Mouse (Mus musculus): ENCODE measurements around the gene Slc6a2. TPM values are rescaled to one million over a fixed set of nuclear protein-coding genes. Genes with fewer than 3 reads are reported as not detected.
A peak's percentile ranks its signal among the peaks of the same experiment; 100 is the strongest.

Gene Slc6a2
- polyA plus RNA-seq, 1 experiment = 0.13 TPM

DNA sequence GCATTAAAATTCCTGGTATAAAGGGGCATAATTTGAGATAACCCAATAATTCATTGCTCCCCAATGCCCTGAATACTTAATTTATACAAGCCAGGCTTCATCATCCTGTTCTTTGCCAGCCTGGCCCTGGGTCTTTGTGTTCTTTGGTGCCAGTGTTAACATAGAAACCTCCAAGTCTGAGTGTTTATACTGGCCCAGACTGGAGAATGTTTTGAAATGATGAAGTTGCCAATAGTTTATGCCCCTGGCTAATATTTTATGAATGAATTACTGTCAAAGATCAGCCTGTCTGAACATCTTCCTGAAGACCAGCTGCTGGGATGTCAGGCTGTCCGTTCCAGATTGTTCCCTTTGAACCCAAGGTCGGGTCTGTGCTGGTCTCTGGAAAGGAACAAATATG, 4.7 kb downstream of the Slc6a2 start:
- Histone ChIP-seq H3K36me3 (ENCODE audit: control insufficient read depth, insufficient read depth, low read length, poor library complexity, severe bottlenecking) (no peaks in the 10 kb centered on the region), H3K4me1 (ENCODE audit: control insufficient read depth, insufficient read depth, low read length) (no peaks in the 10 kb centered on the region), H3K4me3 (ENCODE audit: low read depth, low read length) (no peak overlapping the region), H3K27ac (ENCODE audit: insufficient read depth, low read length) (no peak overlapping the region), H3K9me3 (replicated peaks; ENCODE audit: control insufficient read depth, insufficient read depth, low read length, poor library complexity, severe bottlenecking) (no peaks in the 10 kb centered on the region), H3K27me3 (ENCODE audit: control insufficient read depth, insufficient read depth, low read length, poor library complexity, severe bottlenecking) (peaks cover 12% of the 10 kb centered on the region), H3K9ac (ENCODE audit: low read depth, poor library complexity, severe bottlenecking) (no peak overlapping the region)
- no peak for TF ChIP-seq POLR2A (IDR thresholded peaks at IDR 0.05; ENCODE audit: insufficient read depth, low read length)
- no peak for TF ChIP-seq EP300 (IDR thresholded peaks at IDR 0.05; ENCODE audit: insufficient read depth, low read depth, low read length)
- TF ChIP-seq CTCF (IDR thresholded peaks at IDR 0.05; ENCODE audit: low read depth, low read length) = no peak

DNA sequence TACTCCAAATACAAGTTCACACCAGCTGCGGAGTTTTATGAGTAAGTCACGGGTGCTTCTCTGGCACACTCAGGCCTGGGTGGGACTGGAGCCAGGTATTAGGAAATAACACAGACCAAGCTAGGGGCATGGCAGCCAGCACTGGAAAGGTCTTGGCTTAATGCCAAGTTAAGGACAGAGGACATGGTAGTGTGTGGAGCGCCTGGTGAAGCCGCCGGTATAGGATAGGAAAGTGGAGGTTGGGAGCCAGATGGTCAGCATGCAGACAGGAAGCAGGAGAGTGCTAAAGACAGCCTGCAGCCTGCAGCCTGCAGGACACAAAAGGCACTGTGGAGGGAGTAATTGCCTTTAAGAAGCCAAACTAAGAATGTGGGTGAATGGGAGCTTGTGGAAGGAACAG, 13.1 kb downstream of the Slc6a2 start:
- no peaks in the 10 kb centered on the region for H3K27me3 ChIP-seq (ENCODE audit: control insufficient read depth, insufficient read depth, low read length, poor library complexity, severe bottlenecking)
- no peak overlapping the region for H3K4me3 ChIP-seq (ENCODE audit: low read depth, low read length)
- no peak for TF ChIP-seq POLR2A (IDR thresholded peaks at IDR 0.05; ENCODE audit: insufficient read depth, low read length)
- TF ChIP-seq EP300 (IDR thresholded peaks at IDR 0.05; ENCODE audit: insufficient read depth, low read depth, low read length) = no peak
- no peak for TF ChIP-seq CTCF (IDR thresholded peaks at IDR 0.05; ENCODE audit: low read depth, low read length)
- H3K36me3 ChIP-seq (ENCODE audit: control insufficient read depth, insufficient read depth, low read length, poor library complexity, severe bottlenecking) = no peaks in the 10 kb centered on the region
- H3K4me1 ChIP-seq (ENCODE audit: control insufficient read depth, insufficient read depth, low read length) = no peaks in the 10 kb centered on the region
- no peaks in the 10 kb centered on the region for H3K9me3 ChIP-seq (replicated peaks; ENCODE audit: control insufficient read depth, insufficient read depth, low read length, poor library complexity, severe bottlenecking)
- no peak overlapping the region for H3K9ac ChIP-seq (ENCODE audit: low read depth, poor library complexity, severe bottlenecking)
- H3K27ac ChIP-seq (ENCODE audit: insufficient read depth, low read length) = no peak overlapping the region

DNA sequence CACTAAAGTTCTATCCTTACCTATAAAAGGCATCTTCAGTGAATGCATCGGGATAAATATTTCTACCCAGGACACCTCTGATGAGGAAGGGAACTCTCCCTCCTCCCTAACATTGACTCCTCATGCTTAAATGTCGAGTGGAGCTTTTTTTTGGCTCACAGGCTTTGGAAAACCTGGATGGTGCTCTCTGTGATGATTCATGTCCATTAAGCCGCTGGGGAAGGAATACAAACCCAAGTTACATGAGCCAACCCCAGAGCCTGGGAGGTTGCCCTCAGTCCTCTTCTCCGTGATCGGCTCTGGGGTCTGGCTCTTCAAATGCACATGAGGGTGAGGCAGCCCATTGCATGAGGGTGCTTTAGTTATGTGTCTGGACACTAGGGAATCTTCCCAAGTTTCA, 16.8 kb downstream of the Slc6a2 start:
- Histone ChIP-seq H3K36me3 (ENCODE audit: control insufficient read depth, insufficient read depth, low read length, poor library complexity, severe bottlenecking) (no peaks in the 10 kb centered on the region), H3K27ac (ENCODE audit: insufficient read depth, low read length) (no peak overlapping the region), H3K9me3 (replicated peaks; ENCODE audit: control insufficient read depth, insufficient read depth, low read length, poor library complexity, severe bottlenecking) (no peaks in the 10 kb centered on the region), H3K4me1 (ENCODE audit: control insufficient read depth, insufficient read depth, low read length) (no peaks in the 10 kb centered on the region), H3K27me3 (ENCODE audit: control insufficient read depth, insufficient read depth, low read length, poor library complexity, severe bottlenecking) (no peaks in the 10 kb centered on the region), H3K4me3 (ENCODE audit: low read depth, low read length) (no peak overlapping the region), H3K9ac (ENCODE audit: low read depth, poor library complexity, severe bottlenecking) (no peak overlapping the region)
- no peak for TF ChIP-seq POLR2A (IDR thresholded peaks at IDR 0.05; ENCODE audit: insufficient read depth, low read length)
- no peak for TF ChIP-seq EP300 (IDR thresholded peaks at IDR 0.05; ENCODE audit: insufficient read depth, low read depth, low read length)
- no peak for TF ChIP-seq CTCF (IDR thresholded peaks at IDR 0.05; ENCODE audit: low read depth, low read length)

DNA sequence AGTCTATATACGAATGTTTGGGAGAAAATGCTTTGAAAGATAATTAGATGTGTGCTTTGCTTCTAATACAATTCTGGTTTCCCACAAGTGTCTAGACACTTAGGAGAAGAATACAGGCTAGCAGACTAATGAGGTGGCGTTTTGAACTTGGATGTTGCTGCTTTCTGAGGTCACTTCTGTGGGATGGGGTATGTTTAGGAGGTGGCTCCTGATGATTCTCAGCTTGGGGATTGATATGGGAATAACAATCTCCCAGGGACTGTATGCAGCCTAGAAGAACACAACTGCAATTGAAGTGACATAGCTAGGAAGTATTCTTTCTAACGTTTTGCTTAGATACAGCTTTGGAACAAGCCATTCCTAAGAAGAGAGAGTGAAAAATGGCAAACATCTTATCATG, 22.6 kb downstream of the Slc6a2 start:
- TF ChIP-seq CTCF (IDR thresholded peaks at IDR 0.05; ENCODE audit: low read depth, low read length) (no peak), POLR2A (IDR thresholded peaks at IDR 0.05; ENCODE audit: insufficient read depth, low read length) (no peak), EP300 (IDR thresholded peaks at IDR 0.05; ENCODE audit: insufficient read depth, low read depth, low read length) (no peak)
- no peak overlapping the region for H3K27ac ChIP-seq (ENCODE audit: insufficient read depth, low read length)
- no peak overlapping the region for H3K9ac ChIP-seq (ENCODE audit: low read depth, poor library complexity, severe bottlenecking)
- no peaks in the 10 kb centered on the region for H3K9me3 ChIP-seq (replicated peaks; ENCODE audit: control insufficient read depth, insufficient read depth, low read length, poor library complexity, severe bottlenecking)
- H3K27me3 ChIP-seq (ENCODE audit: control insufficient read depth, insufficient read depth, low read length, poor library complexity, severe bottlenecking) = no peaks in the 10 kb centered on the region
- no peak overlapping the region for H3K4me3 ChIP-seq (ENCODE audit: low read depth, low read length)
- H3K36me3 ChIP-seq (ENCODE audit: control insufficient read depth, insufficient read depth, low read length, poor library complexity, severe bottlenecking) = no peaks in the 10 kb centered on the region
- no peaks in the 10 kb centered on the region for H3K4me1 ChIP-seq (ENCODE audit: control insufficient read depth, insufficient read depth, low read length)

DNA sequence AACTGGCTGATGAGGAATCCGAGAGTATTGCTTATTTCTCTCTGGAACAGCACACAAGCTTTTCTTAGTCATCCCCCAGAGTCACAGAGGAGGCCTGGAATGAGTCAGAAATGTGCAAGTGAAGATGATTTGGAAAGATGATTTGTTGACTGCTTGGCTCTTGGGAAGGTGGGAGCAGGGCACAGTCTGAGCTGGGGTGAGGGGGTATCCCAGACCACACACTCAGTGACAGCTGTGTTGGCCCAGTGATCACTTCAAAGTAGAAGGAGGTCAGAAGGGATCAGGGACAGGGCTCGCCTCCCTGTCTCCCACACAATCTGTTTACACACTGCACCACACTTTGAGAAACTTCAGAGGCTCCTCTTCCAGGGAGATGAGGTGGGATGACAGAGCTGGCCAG, 24.5 kb downstream of the Slc6a2 start:
- H3K9ac ChIP-seq (ENCODE audit: low read depth, poor library complexity, severe bottlenecking) = no peak overlapping the region
- no peaks in the 10 kb centered on the region for H3K9me3 ChIP-seq (replicated peaks; ENCODE audit: control insufficient read depth, insufficient read depth, low read length, poor library complexity, severe bottlenecking)
- TF ChIP-seq EP300 (IDR thresholded peaks at IDR 0.05; ENCODE audit: insufficient read depth, low read depth, low read length) (no peak), CTCF (IDR thresholded peaks at IDR 0.05; ENCODE audit: low read depth, low read length) (no peak), POLR2A (IDR thresholded peaks at IDR 0.05; ENCODE audit: insufficient read depth, low read length) (no peak)
- no peaks in the 10 kb centered on the region for H3K27me3 ChIP-seq (ENCODE audit: control insufficient read depth, insufficient read depth, low read length, poor library complexity, severe bottlenecking)
- no peaks in the 10 kb centered on the region for H3K4me1 ChIP-seq (ENCODE audit: control insufficient read depth, insufficient read depth, low read length)
- no peaks in the 10 kb centered on the region for H3K36me3 ChIP-seq (ENCODE audit: control insufficient read depth, insufficient read depth, low read length, poor library complexity, severe bottlenecking)
- no peak overlapping the region for H3K4me3 ChIP-seq (ENCODE audit: low read depth, low read length)
- no peak overlapping the region for H3K27ac ChIP-seq (ENCODE audit: insufficient read depth, low read length)

DNA sequence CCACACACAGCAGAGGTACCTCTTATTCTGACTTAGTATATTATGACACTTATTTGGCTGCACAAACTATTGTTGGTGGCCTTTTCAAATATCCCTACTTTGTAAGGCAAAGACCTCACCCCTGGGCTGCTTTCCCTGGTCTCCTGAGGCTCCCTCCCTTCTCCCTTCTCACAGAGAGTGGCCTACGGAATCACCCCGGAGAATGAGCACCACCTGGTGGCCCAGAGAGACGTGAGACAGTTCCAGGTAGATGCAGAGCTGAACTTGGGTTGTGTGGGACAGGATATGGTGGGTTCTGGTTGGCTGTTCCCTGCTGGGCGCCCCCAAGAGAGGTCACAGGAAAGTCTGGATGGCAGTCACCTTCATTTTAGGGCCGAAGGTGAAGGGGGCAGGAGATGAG, 37.0 kb downstream of the Slc6a2 start:
- H3K9me3 ChIP-seq (replicated peaks; ENCODE audit: control insufficient read depth, insufficient read depth, low read length, poor library complexity, severe bottlenecking) = no peaks in the 10 kb centered on the region
- TF ChIP-seq CTCF (IDR thresholded peaks at IDR 0.05; ENCODE audit: low read depth, low read length) (peak; percentile 59), POLR2A (IDR thresholded peaks at IDR 0.05; ENCODE audit: insufficient read depth, low read length) (no peak)
- no peak overlapping the region for H3K4me3 ChIP-seq (ENCODE audit: low read depth, low read length)
- H3K4me1 ChIP-seq (ENCODE audit: control insufficient read depth, insufficient read depth, low read length) = no peaks in the 10 kb centered on the region
- H3K36me3 ChIP-seq (ENCODE audit: control insufficient read depth, insufficient read depth, low read length, poor library complexity, severe bottlenecking) = no peaks in the 10 kb centered on the region
- no peak overlapping the region for H3K9ac ChIP-seq (ENCODE audit: low read depth, poor library complexity, severe bottlenecking)
- H3K27me3 ChIP-seq (ENCODE audit: control insufficient read depth, insufficient read depth, low read length, poor library complexity, severe bottlenecking) = no peaks in the 10 kb centered on the region
- H3K27ac ChIP-seq (ENCODE audit: insufficient read depth, low read length) = no peak overlapping the region

Measured in ES-Bruce4 (cell line).